Mouse (Mus musculus) c-Kit-positive CD71-negative TER-119-negative erythroid progenitor cells, embryonic 14.5 days (primary cell): ENCODE measurements at regions not wholly inside any gene's neighbourhood (a gene's known extent, or its start where the extent isn't known, plus 50 kb on each side); places are given as distances from the start of the nearest gene placed in this dataset.

Experiments used
- DNase-seq: peaks from one replicate; pipeline ENCODE4 v3.0.0-alpha.2; 2013; ENCODE audit warnings: low read depth

- no peak for DNase-seq
Measured at GRCm38 (mm10) chr16:78156876-78157232, 144.4 kb upstream of the Cxadr start.

GRCm38 (mm10) chr16:78156138-78156875 lies 145.0 kb upstream of the Cxadr start:
- DNase-seq, result no peak

- DNase-seq, result no peak
Measured at GRCm38 (mm10) chr16:78153899-78154605, 147.2 kb upstream of the Cxadr start.

- no peak for DNase-seq
Measured at GRCm38 (mm10) chr16:78144146-78144545, 157.1 kb upstream of the Cxadr start.

GRCm38 (mm10) chr16:78135501-78135900 lies 165.8 kb upstream of the Cxadr start:
- DNase-seq, result no peak

GRCm38 (mm10) chr16:78134531-78134930 lies 166.8 kb upstream of the Cxadr start:
- DNase-seq, result no peak

GRCm38 (mm10) chr16:78121668-78122067 lies 179.6 kb upstream of the Cxadr start:
- no peak for DNase-seq

GRCm38 (mm10) chr16:78120346-78120899 lies 180.9 kb upstream of the Cxadr start:
- DNase-seq, result no peak

GRCm38 (mm10) chr16:78104246-78104645 lies 197.0 kb upstream of the Cxadr start:
- DNase-seq, result no peak

GRCm38 (mm10) chr16:78101415-78102326 lies 199.6 kb upstream of the Cxadr start:
- no peak for DNase-seq

- no peak for DNase-seq
Measured at GRCm38 (mm10) chr16:78099842-78100241, 201.4 kb upstream of the Cxadr start.

- no peak for DNase-seq
Measured at GRCm38 (mm10) chr16:78099114-78099513, 202.2 kb upstream of the Cxadr start.

- DNase-seq, result no peak
Measured at GRCm38 (mm10) chr16:78098555-78098954, 202.7 kb upstream of the Cxadr start.

- no peak for DNase-seq
Measured at GRCm38 (mm10) chr16:78096571-78096970, 204.7 kb upstream of the Cxadr start.

- DNase-seq, result no peak
Measured at GRCm38 (mm10) chr16:78090155-78090554, 211.1 kb upstream of the Cxadr start.

- no peak for DNase-seq
Measured at GRCm38 (mm10) chr16:78067532-78068118, 233.7 kb upstream of the Cxadr start.

GRCm38 (mm10) chr16:78060516-78060915 lies 240.8 kb upstream of the Cxadr start:
- no peak for DNase-seq

GRCm38 (mm10) chr16:78057549-78057948 lies 243.7 kb upstream of the Cxadr start:
- DNase-seq, result no peak

- DNase-seq, result no peak
Measured at GRCm38 (mm10) chr16:78052133-78052532, 249.2 kb upstream of the Cxadr start.

- DNase-seq, result no peak
Measured at GRCm38 (mm10) chr16:78040149-78040920, 261.0 kb upstream of the Cxadr start.
